Mouse (Mus musculus) embryonic fibroblast, embryonic 13.5 days (primary cell): ENCODE results near the gene Zpbp2.

ENCODE experiments used
- CTCF ChIP-seq: IDR thresholded peaks from 2 replicates; pipeline ENCODE4 v1.5.1; 2011; ENCODE audit warnings: mild to moderate bottlenecking, control low read depth, low read length, moderate library complexity, borderline replicate concordance; ENCODE audit not compliant: insufficient read depth
- POLR2A ChIP-seq: IDR thresholded peaks from 2 replicates; pipeline ENCODE4 v1.6.1; 2011; ENCODE audit warnings: low read depth, mild to moderate bottlenecking, control low read depth, low read length, moderate library complexity

GRCm38 (mm10) chr11:98599291-98599690 is 48.4 kb downstream of the Zpbp2 start:
- no peak for TF ChIP-seq POLR2A
- TF ChIP-seq CTCF = no peak
